Mouse (Mus musculus) heart, postnatal 25 days (tissue): ENCODE results near the gene Stab1. TPM values are rescaled to one million over a fixed set of nuclear protein-coding genes. Genes with fewer than 3 reads are reported as not detected.
A peak's percentile ranks its signal among the peaks of the same experiment; 100 is the strongest.

Experiments used
- DNase-seq: peaks from one replicate; pipeline ENCODE4 v3.0.0; 2022; ENCODE audit warnings: low spot score
- intact Hi-C: fragments of 180-260 bp; cut with DNase I; formaldehyde crosslinking; loops from one replicate; pipeline ENCODE4 v1.15.1; 2025
- total RNA-seq, 2 experiments: library from RNA; stranded (reverse); gene quantifications; 2 replicates each; pipeline ENCODE4 v1.2.3; 2021

The Stab1 gene
- total RNA-seq, 2 experiments from 2014 or later = 76.4 to 76.8 TPM

- no peak for DNase-seq
- intact Hi-C loops = loop anchor here (2.0 kb wide), 1 partner anchor 67 kb away; the partner anchor contains the start of gene Smim4
Observed at GRCm38 (mm10) chr14:31195968-31196367, 27.5 kb upstream of the Stab1 start.

- intact Hi-C loops = loop anchor here (2.0 kb wide), 1 partner anchor 67 kb away; the partner anchor contains the start of gene Smim4
- no peak for DNase-seq
Observed at GRCm38 (mm10) chr14:31195521-31195920, 27.1 kb upstream of the Stab1 start.

- intact Hi-C loops = loop anchor here (2.0 kb wide), 1 partner anchor 66 kb away; the partner anchor contains the start of gene Smim4
- peak; percentile 84 for DNase-seq
Observed at GRCm38 (mm10) chr14:31194891-31195513, 26.6 kb upstream of the Stab1 start.

- intact Hi-C loops = loop anchor here (2.0 kb wide), 1 partner anchor 66 kb away; the partner anchor contains the start of gene Smim4
- DNase-seq = no peak
Observed at GRCm38 (mm10) chr14:31194441-31194840, 26.0 kb upstream of the Stab1 start.

DNA sequence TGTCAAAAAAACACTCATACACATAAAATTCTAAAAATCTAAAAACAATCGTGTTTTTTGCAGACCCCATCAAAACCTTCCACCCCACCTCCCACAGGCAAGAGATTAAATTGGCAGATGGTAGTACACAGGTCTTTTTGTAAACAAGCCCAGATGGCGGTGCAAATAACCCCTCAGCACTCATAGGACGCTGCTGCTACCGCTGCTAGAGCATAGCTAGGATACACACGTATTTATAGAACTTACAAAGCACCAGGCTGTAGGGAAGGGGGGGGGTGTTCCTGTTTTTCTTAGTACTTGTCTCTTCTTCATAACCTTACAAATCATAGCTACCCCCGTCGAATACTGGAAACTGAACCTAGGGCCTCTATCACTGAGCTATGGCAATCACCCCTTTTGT, 25.4 kb upstream of the Stab1 start:
- intact Hi-C loops = loop anchor here (2.0 kb wide), 1 partner anchor 65 kb away; the partner anchor contains the start of gene Smim4
- DNase-seq = no peak

DNA sequence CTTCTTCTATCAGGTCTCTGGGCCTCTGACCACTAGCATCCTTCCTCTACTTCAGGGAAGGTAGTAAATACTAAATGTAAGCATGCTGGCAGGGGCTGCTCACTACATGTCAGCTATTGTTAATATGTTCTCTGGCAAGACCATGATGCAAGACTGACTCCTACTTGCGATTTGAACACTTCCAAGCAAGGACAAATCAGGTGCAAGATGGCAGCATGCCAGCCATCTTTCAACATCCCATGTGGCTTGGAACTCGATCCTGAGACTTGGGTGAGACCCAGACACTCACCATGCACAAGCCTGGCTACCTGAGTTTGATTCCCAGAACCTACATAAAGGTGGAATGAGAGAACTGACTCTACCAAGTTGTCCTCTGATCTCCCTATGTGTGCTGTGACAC, 23.5 kb upstream of the Stab1 start:
- no peak for DNase-seq
- intact Hi-C loops = no loop called here

DNA sequence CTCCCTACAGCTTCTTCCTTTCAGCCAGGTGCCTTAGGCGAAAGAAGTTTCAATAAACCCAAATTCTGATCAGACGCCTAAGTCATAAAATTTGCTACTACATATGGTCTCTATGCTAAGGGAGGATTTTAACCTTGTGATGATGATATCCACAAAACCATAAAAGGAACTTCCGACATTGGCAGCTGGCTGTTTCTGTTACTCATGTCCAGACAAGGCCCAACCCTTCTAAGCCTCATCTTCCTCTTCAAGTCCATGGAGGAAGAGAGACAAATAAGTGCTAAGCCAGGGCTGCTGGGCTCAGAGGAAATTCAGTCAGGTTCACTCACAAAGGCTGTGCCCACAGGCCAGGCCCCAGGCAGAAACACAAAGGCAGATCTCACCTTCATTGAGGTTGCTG, 20.9 kb upstream of the Stab1 start:
- DNase-seq = no peak
- intact Hi-C loops = no loop called here

GRCm38 (mm10) chr14:31188771-31189181, 20.3 kb upstream of the Stab1 start:
- DNase-seq = no peak
- intact Hi-C loops = no loop called here

- DNase-seq = no peak
- intact Hi-C loops = no loop called here
Observed at GRCm38 (mm10) chr14:31186656-31187055, 18.2 kb upstream of the Stab1 start.

DNA sequence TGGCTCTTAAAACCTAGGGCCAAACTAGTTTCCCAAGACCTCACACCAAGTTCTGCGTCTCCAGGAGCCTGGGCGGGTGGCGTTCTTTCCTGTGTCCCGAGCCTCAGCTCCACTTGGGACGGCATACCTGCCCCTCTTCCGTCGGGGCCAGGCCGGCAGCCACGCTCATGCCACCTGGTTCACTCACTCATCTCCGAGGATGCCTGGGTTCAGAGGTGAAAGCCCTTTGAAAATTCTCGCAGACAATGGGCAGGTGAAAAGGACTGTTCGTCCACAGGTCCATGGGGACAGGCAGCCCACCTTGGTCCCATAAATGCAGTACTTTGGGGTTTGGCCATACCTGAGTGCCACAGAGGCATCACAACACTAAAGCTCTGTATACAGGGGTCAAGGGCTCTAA, 15.8 kb upstream of the Stab1 start:
- no peak for DNase-seq
- intact Hi-C loops = no loop called here

GRCm38 (mm10) chr14:31183541-31183940, 15.1 kb upstream of the Stab1 start:
- intact Hi-C loops = no loop called here

GRCm38 (mm10) chr14:31182786-31183290, 14.4 kb upstream of the Stab1 start:
- intact Hi-C loops = no loop called here
- no peak for DNase-seq

More at GRCm38 (mm10) chr14:31183541-31183940, 15.1 kb upstream of the Stab1 start:
- no peak for DNase-seq

- no peak for DNase-seq
- intact Hi-C loops = no loop called here
Observed at GRCm38 (mm10) chr14:31181512-31181911, 13.1 kb upstream of the Stab1 start.

DNA sequence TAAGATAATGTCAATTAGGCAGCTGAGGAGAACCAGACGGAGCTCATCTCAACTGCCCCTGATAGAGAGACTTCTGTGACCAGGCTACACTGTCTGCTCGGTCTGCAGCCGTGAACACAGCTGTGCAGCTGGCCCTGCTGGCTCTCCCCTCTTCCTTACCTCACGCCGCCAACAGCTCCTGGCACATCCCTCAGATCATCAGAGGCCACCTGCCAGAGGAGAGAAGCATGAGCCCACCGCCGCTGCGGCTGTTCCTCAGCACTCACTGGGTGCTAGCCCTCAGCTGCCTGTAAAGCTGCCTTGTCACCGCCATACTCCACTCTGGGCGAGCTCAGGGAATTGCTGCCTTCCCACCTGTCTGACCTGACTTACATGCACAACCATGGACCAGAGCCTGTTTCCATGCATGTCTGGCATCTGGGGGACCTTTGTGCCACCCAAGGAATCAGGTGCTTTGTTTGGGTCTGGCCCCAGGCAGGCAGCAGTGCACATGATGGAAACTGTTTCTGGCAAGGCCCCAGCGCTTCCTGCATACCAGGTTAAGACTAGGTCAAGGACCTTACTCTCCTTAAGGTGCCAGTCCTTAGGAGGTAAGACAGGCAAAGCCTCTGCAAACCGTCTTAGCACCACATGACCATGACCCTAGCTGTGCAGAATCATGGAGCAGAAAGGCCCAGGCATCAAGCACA, 11.4 kb upstream of the Stab1 start:
- intact Hi-C loops = no loop called here
- DNase-seq = no peak

DNA sequence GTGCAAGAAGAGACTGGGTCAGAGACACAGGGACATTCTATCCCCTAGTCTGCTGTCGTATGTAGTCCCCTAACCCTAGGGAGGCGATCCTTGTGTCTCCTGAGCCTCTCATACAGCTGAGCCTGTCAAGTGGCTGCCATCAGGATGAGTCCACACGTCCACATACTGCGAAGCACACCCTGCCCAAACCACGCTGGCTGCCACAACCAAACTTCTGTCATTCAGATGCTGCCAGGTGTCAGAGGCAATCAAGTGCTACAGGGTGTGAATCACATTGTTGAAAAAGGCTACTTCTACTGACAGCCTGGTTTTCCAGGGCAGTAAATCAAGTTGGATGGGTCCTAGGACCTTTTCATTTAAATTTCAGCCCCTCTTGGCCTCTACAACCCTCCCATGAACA, 9.3 kb upstream of the Stab1 start:
- intact Hi-C loops = no loop called here
- DNase-seq = no peak

DNA sequence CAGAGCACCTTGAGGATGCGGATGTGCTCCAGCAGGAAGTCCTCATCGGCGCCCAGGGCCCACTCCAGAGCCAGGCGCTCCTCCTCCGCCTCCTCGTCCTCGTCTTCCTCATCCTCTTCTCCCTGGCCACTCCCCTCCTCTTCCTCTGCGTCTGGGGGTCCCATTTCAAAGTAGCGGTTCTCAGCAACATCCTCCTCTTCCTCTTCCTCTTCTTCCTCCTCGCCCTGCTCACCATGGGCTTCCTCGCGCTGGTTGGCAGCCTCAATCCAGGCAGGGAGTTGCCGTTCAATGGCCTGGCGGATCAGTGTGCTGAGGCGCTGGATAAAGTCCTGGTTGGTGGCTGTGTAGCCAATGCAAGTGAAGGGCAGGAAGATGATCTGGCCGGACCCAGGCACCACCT, 8.8 kb upstream of the Stab1 start:
- intact Hi-C loops = no loop called here
- no peak for DNase-seq

- DNase-seq = no peak
- intact Hi-C loops = no loop called here
Observed at GRCm38 (mm10) chr14:31173537-31173936, 5.1 kb upstream of the Stab1 start.

DNA sequence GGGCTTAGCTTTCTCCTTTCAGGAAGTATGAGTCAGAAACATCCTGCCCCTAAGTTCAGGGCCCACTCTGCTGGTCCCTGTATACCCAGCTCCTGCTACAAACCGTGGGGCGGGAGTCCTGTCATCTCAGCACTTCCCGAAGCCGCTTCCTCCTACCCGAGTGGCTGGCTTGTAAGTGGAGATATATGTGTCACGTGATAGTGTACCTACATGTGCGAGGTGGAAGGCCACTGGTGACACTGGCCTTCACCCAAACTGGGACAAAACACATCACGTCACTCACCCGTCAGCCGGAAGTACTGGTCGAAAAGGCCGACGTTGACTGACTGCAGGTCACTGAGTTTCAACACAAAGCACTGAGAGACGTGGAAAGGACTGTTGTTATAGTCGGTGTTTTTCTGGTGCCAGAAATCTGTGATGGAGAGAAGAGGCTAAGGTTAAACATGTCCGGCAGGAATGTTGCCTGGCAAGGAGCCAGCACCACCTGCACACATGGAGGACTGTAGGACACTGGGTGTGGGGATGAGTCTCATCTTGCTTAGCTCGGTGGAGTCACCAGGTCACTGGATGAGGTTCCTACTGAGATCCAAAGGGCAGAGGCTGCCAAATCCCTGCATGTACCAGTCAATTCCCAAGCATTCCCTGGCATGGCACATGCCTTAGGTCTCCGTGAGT, 4.5 kb upstream of the Stab1 start:
- intact Hi-C loops = no loop called here
- DNase-seq = no peak

DNA sequence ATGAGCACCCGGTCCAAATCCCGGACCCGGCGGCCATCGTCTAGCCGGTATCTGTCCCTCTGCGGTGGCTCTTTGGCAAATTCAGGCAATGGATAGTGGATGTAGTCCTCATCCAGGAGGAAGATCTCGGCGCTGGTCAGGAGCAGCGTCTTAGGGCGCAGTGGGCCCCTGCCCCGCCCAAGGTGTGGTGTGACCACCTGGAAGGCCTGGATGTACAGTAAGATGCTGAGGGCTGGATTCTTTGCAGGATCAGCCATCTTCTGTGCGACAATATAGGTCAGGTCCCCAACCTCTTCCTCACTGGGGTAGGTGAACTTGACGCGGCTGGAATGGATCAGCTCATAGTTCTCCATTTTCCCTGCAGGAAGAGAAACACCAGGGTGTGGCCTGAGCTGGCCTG, 3.4 kb upstream of the Stab1 start:
- intact Hi-C loops = no loop called here

DNA sequence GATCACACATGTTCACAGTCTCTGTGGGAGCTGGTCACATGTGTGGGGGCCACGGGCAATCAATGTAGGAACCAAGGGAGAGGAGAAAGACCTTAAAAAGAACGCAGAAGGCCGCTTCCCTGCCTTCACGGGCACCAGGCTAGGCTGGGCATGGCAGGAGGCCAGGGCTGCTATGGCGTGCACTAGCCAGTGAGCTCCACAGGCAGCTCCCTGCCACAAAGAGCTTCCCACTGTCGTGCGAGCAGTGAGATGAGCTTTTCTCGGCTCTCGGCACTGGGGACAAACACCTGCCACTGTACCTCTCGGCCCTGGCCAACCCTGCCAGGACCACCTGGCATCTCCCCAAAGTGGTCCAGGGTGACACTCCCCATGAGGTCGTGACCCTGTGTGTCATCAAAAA, 2.9 kb upstream of the Stab1 start:
- no peak for DNase-seq
- intact Hi-C loops = no loop called here

More for the DNA sequence above, 3.4 kb upstream of the Stab1 start:
- no peak for DNase-seq

DNA sequence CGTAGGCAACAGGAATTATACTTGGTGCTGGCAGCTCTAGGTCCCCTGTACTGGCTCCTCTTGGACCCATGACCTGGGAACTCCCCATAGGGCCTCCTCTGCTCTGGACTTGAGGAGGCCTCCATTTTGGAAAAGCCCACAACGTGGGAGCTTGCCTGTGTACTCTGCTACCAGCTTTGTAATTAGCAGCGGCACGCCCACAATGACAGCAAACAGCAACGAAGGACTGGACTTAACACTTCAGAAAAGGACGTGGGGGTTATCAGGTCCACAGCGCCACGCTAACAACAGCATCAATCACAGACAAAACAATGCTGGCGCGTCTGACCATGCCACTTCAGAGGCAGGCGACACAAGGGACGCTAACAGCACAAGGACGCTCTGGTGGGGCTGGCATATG, 2.5 kb upstream of the Stab1 start:
- intact Hi-C loops = no loop called here
- DNase-seq = no peak
